Mouse (Mus musculus) gastrocnemius, adult 8-10 months (tissue): ENCODE results near the gene Hhat. TPM values are rescaled to one million over a fixed set of nuclear protein-coding genes. Genes with fewer than 3 reads are reported as not detected.

ENCODE experiments used
- DNase-seq, 2 experiments: peaks; one replicate each; pipeline ENCODE4 v3.0.0; 2022; ENCODE audit warnings: low spot score in 2 of 2
- total RNA-seq, 4 experiments: library from RNA; stranded (reverse); gene quantifications; 2 replicates each; pipeline ENCODE4 v1.2.4; 2022

The Hhat gene
- total RNA-seq, 4 experiments from 2014 or later = 0.80 to 1.9 (median 1.2) TPM

DNA sequence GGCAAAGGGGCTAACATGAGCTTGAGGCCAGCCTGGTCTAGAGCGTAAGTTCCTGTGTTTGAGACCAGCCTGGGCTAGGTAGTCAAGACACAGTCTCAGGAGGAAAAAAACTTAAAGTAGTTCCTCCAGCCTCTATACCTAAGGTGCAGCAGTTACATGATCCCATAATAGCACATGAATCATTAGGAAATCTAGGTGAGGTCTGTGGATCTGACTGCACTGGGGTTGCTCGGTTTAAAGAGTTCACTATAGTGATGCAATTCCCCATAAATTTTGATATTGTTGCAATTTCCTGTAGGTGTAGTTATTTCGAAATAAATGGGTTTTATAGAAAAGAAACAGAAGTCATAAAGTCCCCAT is 26.2 kb downstream of the Hhat start:
- DNase-seq = no peak

GRCm38 (mm10) chr1:192742394-192743251 is 28.4 kb downstream of the Hhat start:
- no peak for DNase-seq

DNA sequence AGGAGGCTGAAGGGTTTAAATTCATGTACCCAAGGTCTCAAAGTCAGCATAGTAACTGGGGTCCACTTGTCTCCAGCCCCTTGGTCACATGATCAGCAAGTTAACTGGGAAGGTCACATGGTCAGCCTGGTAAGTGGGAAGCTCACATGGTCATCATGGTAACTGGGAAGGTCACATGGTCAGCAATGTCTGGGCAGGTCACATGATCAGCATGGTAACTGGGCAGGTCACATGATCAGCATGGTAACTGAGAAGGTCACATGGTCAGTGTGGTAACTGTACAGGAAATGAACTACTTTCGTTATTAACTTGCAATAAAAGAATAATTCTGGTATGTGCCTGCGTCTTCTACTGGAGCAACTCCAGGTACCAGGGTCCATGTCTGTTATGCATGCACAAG is 29.1 kb downstream of the Hhat start:
- no peak for DNase-seq

DNA sequence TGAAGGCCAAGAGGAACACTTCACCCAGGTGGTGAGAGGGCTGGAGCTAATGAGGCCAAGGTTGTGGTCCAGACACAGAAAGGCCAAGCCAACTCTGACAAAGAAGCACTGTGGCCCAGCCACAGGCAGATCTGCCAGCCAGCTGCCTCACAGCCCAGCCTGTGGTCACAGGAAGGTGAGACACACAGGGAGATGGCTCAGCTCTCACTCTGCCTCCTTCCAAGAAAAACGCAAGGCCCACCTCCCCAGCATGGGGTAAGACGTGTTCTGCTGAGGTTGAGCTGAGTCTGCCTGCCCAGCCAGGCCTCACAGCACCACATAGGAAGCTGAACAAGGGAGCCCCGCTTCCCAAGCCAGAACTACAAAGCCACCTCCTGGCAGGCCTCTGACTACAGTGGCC is 34.5 kb downstream of the Hhat start:
- peak in 1 of 2 experiments; percentile 9 for DNase-seq

- DNase-seq = no peak
Observed at GRCm38 (mm10) chr1:192736002-192736426, 35.0 kb downstream of the Hhat start.

DNA sequence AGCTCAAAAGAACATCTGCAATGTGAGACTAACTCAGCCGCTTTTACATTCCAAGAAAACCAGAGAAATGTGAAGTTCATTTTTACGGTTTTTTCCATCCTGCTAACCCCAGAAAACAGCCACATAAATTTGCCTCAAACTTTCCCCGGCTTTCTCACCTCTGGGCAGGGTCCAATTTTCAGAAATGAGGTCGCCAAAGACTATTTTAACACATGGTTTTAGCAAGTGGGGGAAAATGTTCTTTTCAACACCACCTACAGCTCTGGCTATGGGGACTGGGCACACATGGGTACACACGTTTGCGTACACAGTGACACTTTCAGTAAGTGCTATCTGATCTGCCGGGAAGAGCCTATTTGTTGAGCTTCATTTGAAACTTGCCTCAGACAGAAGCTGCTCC is 40.5 kb downstream of the Hhat start:
- DNase-seq = no peak

GRCm38 (mm10) chr1:192726996-192727624 is 43.9 kb downstream of the Hhat start:
- peak in 1 of 2 experiments; percentile 24 for DNase-seq

GRCm38 (mm10) chr1:192722147-192722546 is 48.9 kb downstream of the Hhat start:
- peak; percentile 12 to 29 for DNase-seq

- DNase-seq = no peak
Observed at GRCm38 (mm10) chr1:192720156-192720555, 50.9 kb downstream of the Hhat start.

DNA sequence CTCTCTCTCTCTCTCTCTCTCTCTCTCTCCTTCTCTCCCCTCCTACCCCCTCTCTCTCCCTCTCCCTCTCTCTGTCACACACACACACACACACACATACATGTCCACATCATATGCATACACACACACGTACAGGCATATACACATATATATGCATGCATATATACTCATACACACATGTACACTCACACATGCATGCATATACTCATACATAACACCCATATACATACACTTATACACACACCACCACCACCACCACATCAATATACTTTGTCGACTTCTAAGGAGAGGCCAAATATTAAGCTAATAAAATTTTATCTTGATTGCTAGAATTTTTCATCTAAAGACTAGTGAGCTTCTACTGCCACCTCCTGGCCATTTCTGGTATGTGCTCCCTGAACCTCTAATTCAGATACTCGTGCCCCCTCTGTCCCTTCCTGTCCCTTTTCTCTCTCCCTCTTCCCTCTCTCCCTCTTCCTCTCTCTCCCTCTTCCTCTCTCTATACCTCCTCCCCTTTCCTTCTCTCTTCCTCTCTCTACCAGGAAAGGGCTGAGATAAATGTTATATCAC is 59.2 kb downstream of the Hhat start:
- DNase-seq = peak in 1 of 2 experiments; percentile 18

DNA sequence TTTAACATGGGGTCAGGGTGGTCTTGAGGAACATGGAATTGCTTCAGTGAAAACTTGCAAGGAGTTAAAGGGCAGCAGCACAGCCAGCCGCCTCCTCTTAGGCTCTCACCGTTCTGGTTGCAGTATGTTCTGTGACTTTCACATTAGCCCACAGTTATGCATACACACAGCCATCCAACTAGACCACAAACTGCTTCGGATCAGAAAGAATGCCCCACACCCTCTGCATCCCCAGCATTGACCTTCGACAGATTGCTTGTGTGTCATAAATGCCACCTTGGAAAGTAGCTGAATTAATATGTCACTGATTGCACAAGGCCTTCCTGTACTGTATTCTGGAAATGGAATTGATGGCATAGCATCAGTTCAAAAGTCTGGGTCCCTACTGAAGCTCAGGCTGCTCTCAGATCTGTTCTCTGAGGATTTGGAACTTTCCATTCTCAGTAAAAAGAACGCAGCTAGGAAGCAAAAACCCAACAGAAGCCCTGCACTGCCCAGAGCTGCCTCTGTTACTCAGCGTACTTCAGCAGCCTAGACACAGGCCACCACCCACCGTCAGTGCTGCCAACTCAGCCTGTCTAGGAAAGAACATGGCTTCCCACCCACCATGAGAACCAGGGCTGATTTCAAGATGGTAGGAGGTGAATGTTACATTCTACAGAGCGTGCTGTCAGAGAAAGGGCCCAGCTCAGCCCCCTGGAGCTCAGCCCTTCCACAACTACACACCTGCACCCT is 70.5 kb downstream of the Hhat start:
- no peak for DNase-seq

- DNase-seq = no peak
Observed at GRCm38 (mm10) chr1:192699101-192699500, 71.9 kb downstream of the Hhat start.

DNA sequence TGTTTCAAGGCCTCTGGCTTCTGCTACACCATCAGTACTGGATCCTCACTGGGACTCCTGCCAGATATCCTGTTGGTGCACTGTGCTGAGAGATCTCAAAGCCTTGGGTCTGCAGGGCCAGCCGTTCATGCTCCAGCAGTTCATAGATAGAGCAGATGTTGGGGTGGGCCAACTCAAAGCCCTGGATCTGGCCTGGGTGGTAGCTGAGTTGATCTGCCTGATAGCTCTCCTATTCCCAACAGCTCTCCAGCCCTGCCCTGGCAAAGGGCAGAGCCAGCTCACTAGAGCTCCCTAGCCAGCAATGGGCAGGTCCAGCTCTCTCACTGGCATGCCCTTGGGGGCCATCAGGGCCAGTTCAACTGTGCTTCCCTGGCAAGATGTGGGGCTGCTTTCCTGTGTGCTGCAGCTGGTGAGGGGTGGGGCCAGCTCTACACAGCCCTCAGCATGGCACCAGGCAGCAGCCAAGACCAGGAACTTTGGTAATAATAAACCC is 74.6 kb downstream of the Hhat start:
- DNase-seq = no peak

DNA sequence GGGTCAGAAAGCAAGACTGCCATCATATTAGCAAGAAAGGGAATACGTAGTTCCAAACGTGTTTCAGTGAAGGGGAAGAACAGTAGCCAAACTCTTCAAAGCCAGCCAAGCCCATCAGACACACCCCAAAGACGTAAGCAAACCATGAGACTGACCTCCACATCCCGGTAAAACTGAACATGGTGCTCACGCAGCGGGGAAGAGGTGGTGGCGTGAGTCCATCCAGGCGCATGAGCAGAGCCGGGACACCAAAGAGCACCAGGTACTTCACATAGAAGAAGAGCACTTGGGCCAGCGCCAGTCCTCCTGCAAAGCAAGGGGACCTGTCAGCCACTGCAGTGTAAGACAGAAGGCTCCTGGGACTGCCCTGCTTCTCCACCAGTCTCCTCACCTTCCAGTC is 77.4 kb downstream of the Hhat start:
- DNase-seq = no peak

DNA sequence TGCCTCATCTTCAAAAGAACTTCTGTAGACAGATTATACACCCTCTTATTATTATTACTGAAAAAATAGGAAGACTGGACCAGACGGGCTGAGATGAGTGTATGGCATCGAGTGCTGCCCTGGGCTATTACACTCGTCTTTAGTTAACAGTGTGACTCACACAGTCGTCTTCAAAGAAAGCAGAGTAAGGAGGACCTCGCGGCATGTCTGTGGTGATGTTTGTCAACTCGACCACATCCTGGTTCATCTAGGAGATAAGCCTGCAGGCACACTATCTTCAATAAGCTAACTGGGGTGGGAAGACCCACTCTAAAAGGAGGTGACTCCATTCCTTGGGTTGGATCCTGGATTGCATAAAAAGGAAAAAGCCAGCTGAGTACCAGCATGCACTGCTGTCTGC is 78.0 kb downstream of the Hhat start:
- no peak for DNase-seq

DNA sequence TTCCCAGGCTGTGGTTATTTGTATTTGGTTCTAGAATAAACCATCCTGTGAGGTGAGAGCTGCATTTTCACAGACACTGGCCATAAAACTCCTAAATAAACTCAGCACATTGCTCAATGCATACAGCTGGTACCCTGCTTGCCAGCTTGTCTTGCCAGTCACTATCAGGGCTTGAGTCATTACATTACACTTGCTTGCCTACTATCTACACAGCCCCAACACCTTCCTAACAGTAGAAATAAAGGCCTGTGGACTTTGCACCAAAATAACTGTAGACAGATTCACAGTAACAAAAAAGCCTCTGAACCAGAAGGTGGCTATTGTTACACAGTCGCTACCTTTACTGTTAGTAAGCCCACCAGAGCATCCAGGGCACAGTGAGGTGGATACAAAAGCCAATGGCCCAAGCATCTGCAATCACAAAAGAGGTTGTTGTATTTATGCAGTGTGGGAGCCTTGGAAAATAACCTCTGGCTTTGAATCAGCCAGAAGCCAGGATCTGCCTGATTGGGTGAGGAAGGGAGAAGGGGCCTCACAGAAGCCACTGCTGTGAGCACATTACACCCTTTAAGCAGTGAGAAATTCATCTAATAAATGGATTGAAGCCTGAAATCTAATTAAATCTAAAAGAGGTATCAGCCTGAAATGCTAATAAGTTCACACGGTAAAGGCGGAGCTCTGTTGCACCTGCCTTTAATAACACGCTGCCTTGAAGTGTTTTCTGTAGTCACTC is 88.6 kb downstream of the Hhat start:
- DNase-seq = no peak

DNA sequence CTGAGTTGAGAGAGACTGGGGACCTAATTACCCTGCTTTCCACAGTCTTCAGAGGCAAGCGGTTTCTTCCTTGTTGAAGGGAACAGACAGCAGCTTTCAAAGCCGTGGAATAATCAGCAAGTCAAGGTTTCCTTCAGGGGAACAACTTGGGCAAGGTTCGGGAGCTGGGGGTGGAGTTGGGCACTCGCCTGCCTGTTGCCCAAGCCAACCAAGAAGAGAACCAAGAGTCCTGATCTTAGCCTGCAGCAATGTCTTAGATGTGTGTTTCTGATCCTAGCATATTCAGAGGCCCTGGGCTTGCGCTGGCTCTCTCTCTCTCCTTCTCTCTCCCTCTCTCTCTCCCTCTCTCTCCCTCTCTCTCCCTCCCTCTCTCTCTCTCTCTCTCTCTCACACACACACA is 93.8 kb downstream of the Hhat start:
- DNase-seq = no peak

DNA sequence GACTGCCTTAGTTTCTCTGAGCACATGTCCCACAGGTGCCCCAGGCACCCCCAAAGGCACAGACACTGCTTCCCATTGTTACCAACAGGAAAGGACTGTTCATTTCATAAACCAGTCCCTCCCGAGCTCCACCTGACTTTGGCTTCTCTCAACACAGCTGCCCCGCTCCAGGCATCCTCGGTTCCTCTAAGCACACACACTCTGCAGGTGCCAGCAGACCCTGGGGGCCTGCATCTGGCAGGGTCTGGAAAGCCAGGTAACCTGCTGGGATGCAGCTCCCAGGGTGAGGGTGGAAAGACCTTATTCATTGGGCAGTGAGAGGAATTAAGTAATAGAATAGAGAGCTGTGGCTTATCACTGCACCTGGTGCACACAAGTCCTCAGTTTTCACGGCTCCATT is 107.4 kb downstream of the Hhat start:
- DNase-seq = no peak

GRCm38 (mm10) chr1:192663092-192663491 is 107.9 kb downstream of the Hhat start:
- DNase-seq = no peak

DNA sequence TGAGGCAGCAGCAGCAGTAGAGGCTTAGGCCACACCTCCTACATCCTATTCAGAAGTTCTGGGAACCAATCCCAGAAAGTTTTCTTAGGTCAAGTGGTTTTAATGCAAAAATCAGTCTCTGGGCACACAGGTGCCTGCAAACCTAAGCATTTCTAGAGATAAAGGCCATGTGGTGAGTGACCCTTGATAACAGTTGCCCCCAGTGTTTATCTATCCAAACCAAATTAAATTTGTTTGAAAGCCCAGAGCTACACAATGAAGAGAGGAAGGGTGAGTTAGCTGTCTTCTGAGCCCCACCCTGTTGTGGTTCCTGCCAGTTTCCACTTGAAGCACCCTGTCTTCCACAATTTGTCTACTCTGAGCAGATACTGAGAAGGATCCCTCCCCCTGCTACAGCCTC is 109.4 kb downstream of the Hhat start:
- no peak for DNase-seq

- DNase-seq = no peak
Observed at GRCm38 (mm10) chr1:192657417-192657816, 113.6 kb downstream of the Hhat start.
